Mouse (Mus musculus): ENCODE results near the gene Man1a2.
A peak's percentile ranks its signal among the peaks of the same experiment; 100 is the strongest.

Gene Man1a2

GRCm38 (mm10) chr3:100684234-100684975, 898 bp downstream of the Man1a2 start:
- peak; percentile 23 for DNase-seq (ENCODE audit: low spot score)

GRCm38 (mm10) chr3:100682841-100683240, 2.5 kb downstream of the Man1a2 start:
- no peak for DNase-seq (ENCODE audit: low spot score)

GRCm38 (mm10) chr3:100682281-100682680, 3.0 kb downstream of the Man1a2 start:
- no peak for DNase-seq (ENCODE audit: low spot score)

DNA sequence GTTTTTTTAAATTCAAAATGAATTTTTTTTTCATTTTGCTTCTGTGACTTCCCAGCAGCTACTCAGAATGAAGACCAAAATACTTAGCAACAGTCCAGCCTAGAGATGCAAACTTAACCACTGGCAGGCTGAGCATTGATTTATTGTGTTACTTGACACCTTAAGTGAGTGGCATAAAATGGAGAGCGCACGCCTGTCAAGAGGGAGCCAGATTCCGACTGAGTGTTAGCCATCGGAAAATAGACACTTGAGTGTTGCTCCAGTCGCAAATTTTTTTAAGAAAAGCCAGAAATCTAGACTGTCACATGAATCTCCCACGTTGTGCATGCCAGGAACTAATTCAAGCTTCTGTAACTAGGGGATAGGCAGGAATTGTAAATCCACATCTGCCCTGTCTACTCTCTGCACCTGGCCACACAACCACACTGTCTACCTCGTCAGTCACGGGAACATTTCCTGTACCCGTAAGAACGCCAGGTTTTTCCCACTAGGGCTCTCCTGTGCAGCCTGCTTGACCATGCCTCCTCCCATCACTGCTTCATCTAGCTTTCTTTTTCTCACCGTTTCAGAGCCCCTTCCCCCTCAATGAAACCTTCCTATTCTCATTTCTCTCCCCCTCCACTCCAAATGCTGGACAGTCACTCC, 3.7 kb downstream of the Man1a2 start:
- DNase-seq (ENCODE audit: low spot score): no peak

- no peak for DNase-seq (ENCODE audit: low spot score)
Observed at GRCm38 (mm10) chr3:100680226-100680625, 5.1 kb downstream of the Man1a2 start.

GRCm38 (mm10) chr3:100678951-100679570, 6.2 kb downstream of the Man1a2 start:
- no peak for DNase-seq (ENCODE audit: low spot score)

- no peak for DNase-seq (ENCODE audit: low spot score)
Observed at GRCm38 (mm10) chr3:100675146-100675545, 10.2 kb downstream of the Man1a2 start.

- DNase-seq (ENCODE audit: low spot score): no peak
Observed at GRCm38 (mm10) chr3:100670412-100670811, 14.9 kb downstream of the Man1a2 start.

DNA sequence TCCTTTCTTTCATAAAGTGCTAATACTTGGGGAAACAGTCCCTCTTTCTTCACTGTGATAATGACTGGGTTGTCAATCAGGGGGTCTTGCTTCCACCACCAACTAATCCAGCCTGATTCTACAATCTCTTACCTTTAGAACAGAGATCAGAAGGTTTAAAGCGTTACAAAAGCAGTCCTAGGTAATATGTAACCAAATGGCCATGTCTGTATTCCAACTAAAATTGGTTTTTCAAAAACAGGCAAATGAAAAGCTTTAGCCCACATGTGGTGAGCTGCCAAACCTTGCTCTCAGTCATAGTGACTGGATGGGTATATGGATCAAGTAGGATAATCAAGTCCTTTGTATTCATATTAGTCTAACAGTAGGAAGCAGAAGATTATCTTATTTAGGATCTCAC, 32.0 kb downstream of the Man1a2 start:
- DNase-seq (ENCODE audit: low spot score): no peak

DNA sequence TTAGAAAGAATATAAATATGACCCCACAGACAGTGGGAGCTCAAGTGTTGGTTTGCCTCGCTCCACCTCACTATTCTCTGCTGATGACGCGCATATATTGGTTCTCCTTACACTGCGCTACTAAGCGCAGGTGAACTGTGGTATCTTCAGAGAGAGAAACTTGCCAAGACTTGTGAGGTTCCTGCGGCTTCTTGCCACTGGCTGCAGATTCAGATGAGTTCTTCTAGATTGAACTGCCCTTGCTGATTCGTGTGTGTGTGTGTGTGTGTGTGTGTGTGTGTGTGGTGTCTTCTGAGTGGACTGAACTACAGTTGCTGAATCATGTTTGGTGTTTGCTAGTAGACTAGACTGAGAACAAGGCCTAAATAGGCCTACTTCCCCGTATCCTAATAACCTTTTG, 43.7 kb downstream of the Man1a2 start:
- DNase-seq (ENCODE audit: low spot score): no peak

- no peak for DNase-seq (ENCODE audit: low spot score)
Observed at GRCm38 (mm10) chr3:100636255-100636654, 49.0 kb downstream of the Man1a2 start.

DNA sequence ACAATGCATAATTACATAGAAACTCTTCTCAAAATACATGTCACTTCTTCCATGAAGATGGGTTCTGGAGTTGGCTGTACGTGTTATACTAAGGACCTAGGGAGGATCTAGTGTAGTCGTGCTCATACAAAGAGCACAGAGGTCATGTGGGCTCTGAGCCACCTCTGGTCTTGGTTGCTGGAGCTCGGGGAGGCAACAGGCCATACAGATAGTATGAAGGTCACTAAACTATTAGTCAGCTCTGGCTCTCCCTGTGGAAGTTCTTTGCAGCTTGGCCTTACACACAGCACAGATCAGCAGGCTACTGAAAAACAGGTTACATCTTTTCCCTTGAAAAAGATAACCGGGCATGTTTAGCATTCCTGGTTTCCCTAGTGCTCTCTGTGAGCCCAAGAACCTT, 50.5 kb downstream of the Man1a2 start:
- no peak for DNase-seq (ENCODE audit: low spot score)

GRCm38 (mm10) chr3:100618511-100618910, 66.8 kb downstream of the Man1a2 start:
- DNase-seq (ENCODE audit: low spot score): peak; percentile 32

DNA sequence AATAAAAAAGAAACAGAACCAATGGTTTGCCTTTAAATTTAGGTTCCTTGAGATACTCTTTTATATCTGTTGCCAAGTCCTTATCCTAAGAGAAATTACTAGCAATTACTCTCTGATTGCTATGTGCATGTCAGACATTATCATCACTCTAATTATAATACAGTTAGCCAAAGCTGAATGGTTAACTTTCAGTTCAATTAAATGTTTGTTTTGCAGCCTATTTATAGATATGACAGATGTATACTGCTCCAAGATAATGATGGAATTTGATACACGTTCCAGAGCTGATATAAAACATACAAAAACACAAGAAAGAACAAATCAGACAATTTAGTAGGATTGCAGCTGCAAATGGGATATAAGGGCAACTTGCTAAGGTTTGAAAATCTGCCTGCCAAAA, 74.4 kb downstream of the Man1a2 start:
- DNase-seq (ENCODE audit: low spot score): no peak

- DNase-seq (ENCODE audit: low spot score): no peak
Observed at GRCm38 (mm10) chr3:100604539-100604938, 80.8 kb downstream of the Man1a2 start.

- no peak for DNase-seq (ENCODE audit: low spot score)
Observed at GRCm38 (mm10) chr3:100599265-100599820, 86.0 kb downstream of the Man1a2 start.

GRCm38 (mm10) chr3:100591053-100591452, 94.2 kb downstream of the Man1a2 start:
- DNase-seq (ENCODE audit: low spot score): no peak

DNA sequence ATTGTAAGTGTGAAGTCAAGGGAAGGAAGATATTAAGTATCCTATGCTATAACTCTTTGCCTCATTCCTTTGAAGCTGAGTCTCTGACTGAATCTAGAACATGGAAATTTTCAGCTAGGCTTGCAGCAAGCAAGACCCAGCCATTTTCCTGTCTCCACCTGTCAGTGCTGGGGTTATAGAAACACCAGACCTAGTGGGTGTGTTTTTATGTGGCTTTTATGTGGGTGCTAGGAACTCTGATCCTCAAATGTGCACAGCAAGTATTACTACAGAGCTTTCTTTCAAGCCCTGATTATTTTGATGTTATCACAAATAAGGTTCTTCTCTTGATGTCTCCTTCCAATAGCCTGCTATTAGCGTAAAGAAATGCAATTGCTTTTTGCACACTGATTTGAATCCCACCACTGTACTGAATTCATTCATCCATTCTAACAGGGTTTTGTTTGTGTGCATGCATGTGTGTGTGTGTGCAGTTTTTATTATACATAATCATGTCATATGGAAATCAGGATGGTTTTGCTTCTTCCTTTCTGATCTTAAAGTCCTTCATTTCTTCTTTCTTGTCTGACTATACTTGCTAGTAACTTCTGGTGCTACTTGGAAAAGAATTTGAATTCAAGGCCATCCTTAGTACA, 102.5 kb downstream of the Man1a2 start:
- no peak for DNase-seq (ENCODE audit: low spot score)

DNA sequence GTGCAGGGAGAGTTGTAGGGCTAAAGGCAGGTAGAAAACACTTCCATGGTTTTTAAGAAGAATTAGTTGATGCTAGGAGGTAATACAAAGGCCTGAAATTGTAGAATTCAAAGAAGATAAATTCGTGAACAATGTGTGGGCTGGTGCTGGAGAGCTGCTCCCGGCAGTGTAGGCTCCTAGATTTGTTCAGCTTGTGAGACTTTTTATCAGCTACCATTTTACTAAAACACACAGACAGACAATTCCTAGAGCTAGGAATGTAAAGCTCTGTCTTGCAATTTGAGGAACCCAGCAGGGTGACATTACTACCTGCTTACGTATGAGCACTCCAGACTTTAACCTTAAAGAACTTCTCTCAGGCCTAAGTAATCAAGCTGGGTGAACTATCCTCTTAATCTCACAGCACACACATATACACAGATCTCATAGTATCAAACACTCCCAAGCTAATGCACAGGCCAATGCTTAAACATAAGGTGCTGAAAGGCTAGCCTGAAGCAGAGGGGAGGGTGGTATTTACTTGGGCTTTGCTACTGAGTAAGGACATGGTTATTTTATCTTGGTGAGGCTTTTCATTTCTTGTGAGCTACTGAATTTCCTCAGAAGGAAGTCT, 112.6 kb downstream of the Man1a2 start:
- DNase-seq (ENCODE audit: low spot score): no peak

- DNase-seq (ENCODE audit: low spot score): no peak
Observed at GRCm38 (mm10) chr3:100568443-100569390, 116.6 kb downstream of the Man1a2 start.

- DNase-seq (ENCODE audit: low spot score): no peak
Observed at GRCm38 (mm10) chr3:100563565-100563964, 121.7 kb downstream of the Man1a2 start.
